Mouse (Mus musculus): ENCODE data around the gene Stat2. TPM values are rescaled to one million over a fixed set of nuclear protein-coding genes. Genes with fewer than 3 reads are reported as not detected.
"Not testable (repeated sequence)": the region's sequence is repeated elsewhere in the genome, so short reads cannot be mapped to it uniquely, and the experiment has no call there.

Stat2 gene
- total RNA-seq, 2 experiments from 2014 or later: 17.4 to 27.5 TPM

DNA sequence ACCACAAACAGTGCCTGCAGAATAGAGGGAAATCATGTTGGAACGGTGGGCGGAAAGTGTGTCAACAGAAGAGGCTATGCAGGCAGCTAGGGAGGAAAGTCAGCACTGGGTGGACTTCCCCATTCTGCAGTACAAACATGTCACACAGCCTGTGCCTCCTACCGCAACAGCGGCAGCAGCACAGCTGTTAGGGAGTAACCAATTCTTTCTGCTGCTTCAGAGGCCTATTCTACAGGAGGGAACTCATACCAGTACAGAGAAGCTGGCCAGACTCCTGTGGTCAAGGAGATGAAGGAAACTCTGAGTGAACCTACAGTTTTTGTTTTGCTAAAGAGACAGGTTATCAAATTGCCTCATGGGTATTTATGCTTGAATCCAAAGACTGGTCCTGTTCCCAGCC, 11.4 kb upstream of the Stat2 start:
- DNase-seq: no peak

DNA sequence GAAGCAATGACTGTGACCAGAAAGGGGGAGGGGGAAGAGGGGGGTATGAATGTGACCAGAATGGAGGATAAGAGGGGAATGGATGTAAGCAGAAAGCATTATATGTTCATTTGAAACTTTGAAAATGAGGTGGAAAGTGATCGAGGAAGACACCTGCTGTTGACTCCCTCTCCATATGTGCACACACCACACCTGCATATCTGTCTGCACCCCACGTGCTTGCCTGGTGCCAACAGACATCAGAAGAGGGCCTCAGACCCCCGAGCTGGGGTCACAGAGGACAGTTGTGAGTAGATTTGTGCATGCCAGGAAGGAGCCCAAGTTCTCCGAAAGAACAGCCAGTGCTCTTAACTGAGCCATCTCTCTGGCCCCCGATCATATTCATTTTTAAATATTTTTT, 10.4 kb upstream of the Stat2 start:
- DNase-seq: no peak

- DNase-seq: not testable (repeated sequence)
Observed at GRCm38 (mm10) chr10:128260376-128260775, 10.0 kb upstream of the Stat2 start.

DNA sequence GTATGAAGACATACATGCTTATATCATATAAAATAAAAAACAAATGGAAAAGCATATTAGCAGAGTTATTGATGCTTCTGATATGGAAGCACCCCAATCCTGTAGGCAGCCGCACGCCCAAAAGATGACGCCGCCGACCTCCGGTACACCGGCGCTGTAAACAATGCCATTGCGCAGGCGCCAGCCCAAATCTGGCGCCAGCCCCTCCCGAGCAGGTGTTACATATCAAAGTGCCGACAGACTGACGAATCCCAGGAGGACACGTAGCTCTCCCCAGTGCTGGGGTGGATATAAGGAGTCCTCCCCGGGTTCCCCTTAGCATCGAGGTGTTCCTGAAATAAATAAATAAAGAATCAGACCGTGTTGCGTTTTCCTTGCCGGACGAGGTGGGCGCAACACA, 8.1 kb upstream of the Stat2 start:
- no peak for DNase-seq

- no peak for DNase-seq
Observed at GRCm38 (mm10) chr10:128263393-128264310, 6.7 kb upstream of the Stat2 start.

GRCm38 (mm10) chr10:128268371-128268770, 2.0 kb upstream of the Stat2 start, which contains the start of gene Apof:
Gene Apof, plus strand, starts transcription at chr10:128268671.
- DNase-seq: no peak

- DNase-seq: no peak
Observed at GRCm38 (mm10) chr10:128269206-128269910, 1.0 kb upstream of the Stat2 start.

GRCm38 (mm10) chr10:128270866-128271265, 507 bp downstream of the Stat2 start:
- no peak for DNase-seq

- DNase-seq: no peak
Observed at GRCm38 (mm10) chr10:128271883-128272282, 1.5 kb downstream of the Stat2 start.

DNA sequence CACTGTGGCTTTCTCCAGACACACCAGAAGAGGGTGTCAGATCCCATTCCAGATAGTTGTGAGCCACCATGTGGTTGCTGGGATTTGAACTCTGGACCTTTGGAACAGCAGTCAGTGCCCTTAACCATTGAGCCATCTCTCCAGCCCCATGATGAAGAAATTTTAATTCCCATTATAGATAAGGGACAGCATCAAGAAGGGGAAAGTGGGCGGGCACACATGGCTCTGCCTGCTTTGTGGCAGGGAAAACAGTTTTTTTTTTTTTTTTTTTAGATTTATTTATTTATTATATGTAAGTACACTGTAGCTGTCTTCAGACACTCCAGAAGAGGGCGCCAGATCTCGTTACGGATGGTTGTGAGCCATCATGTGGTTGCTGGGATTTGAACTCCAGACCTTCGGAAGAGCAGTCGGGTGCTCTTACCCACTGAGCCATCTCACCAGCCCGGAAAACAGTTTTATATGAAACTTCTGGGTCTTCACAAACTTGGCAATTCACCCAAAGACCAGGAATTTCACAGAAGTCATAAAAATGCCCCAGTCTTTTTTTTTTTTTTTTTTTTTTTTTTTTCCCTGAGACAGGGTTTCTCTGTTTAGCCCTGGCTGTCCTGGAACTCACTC, 2.6 kb downstream of the Stat2 start:
- not testable (repeated sequence) for DNase-seq

DNA sequence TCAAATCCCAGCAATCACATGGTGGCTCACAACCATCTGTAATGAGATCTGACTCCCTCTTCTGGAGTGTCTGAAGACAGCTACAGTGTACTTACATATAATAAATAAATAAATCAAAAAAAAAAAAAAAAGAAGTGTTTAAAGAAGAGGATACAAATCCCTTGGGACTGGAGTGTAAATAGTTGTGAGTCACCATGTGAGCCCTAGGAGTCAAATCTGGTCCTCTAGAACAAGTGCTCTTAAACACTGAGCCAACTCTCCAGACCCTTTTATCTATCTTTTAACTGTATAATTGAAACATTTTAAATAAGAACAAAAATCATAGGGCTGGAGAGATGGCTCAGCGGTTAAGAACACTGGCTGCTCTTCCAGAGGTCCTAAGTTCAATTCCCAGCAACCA, 5.0 kb downstream of the Stat2 start:
- not testable (repeated sequence) for DNase-seq

DNA sequence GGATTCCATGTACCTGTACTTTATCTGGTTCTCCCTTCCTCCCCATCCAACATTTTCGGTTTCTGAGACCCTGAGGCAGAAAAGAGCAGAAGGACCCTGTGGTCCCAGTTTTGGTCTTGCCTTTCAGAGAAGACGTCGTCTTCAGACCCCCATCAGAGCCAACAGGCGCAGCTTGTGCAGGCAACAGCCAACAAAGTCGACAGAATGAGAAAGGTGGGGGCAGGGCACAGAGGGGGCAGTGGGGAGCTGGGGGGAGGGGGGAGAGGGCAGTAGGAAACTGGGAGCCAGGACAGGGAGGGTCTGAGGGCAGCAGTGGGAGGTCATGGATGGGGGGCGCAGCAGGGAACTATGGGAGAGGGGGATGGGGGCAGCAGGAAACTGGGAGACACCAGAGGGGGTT, 7.8 kb downstream of the Stat2 start:
- no peak for DNase-seq

DNA sequence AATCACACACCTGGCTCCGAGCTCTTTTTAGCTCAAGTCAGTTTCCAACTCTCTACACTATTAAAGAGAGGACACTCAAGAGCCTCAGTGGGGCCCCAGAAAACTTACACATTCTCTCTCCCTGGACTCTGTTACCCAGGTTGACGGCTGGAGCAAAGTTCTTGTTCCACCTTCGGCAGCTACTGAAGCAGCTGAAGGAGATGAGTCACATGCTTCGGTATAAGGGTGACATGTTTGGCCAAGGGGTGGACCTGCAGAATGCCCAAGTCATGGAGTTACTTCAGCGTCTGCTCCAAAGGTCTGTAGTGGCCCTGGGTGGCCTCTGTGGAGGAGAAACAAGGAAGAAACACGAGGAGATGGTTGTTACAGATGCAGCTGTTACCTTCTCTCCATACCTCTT, 10.6 kb downstream of the Stat2 start:
- DNase-seq: no peak

- DNase-seq: no peak
Observed at GRCm38 (mm10) chr10:128281682-128282081, 11.3 kb downstream of the Stat2 start.

DNA sequence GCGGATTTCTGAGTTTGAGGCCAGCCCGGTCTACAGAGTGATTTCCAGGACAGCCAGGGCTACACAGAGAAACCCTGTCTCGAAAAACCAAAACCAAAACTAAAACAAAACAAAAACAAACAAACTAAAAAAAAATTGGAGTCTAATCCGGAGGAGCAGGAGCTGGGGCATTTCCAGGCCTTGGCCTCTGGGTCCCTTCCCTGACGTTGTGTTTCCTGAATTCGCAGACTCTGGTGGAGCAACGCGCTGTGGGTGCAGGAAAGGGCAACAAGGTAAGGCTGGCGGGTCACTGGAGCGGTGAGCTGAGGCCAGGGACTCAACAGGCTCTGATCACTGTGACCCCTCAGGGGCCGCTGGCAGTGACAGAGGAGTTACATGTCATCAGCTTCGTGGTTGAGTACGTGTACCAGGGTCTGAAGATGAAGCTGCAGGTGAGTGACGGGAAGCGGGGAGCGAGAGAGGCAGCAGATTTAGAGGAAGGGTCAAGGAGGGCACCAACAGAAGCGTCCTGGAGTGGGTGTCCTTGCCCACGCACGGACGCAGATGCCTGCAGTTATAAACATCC, 12.6 kb downstream of the Stat2 start:
- DNase-seq: no peak

- peak; percentile 78 for DNase-seq
Observed at GRCm38 (mm10) chr10:128283604-128284579, 13.5 kb downstream of the Stat2 start.

DNA sequence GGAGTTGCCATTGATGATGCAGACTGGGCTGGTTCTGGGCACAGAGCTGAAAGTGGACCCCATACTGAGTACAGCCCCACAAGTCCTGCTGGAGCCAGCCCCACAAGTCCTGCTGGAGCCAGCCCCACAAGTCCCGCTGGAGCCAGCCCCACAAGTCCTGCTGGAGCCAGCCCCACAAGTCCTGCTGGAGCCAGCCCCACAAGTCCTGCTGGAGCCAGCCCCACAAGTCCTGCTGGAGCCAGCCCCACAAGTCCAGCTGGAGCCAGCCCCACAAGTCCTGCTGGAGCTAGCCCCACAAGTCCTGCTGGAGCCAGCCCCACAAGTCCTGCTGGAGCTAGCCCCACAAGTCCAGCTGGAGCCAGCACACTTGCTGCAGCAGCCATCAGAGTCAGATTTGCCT, 20.2 kb downstream of the Stat2 start:
- DNase-seq: peak; percentile 15

- no peak for DNase-seq
Observed at GRCm38 (mm10) chr10:128296370-128297090, 26.2 kb downstream of the Stat2 start.

GRCm38 (mm10) chr10:128297221-128297620, 26.9 kb downstream of the Stat2 start:
- DNase-seq: peak; percentile 61

GRCm38 (mm10) chr10:128297622-128298021, 27.3 kb downstream of the Stat2 start:
- peak; percentile 63 for DNase-seq

DNA sequence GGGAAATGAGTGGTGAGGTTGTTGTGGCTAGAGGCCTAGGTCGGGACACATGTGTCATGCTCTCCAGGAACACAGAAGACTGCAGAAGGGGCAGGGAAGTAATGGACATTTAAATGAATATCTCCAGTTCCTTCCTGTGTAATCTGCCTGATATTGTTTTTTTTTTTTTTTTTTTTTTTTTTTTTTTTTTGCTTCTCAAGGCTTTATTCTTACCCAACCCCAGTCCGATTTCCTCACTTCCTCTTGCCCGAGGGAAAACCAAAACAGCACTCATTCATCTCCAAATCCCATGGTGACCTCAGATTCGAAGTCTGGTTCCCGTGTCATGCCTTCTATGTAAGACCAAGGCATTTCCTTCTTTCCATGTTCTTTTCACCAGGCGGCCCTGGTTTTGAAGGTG, 27.9 kb downstream of the Stat2 start:
- DNase-seq: peak; percentile 46
